Mouse (Mus musculus) liver, embryonic 14.5 days (tissue): Measurements from ENCODE around the gene Olfr372. TPM values are rescaled to one million over a fixed set of nuclear protein-coding genes. Genes with fewer than 3 reads are reported as not detected.

Experiments
- ATAC-seq: fragments of 200-750 bp; cut with Nextera tagmentation; 2 replicates; pipeline ENCODE4 v1.8.0; 2017; ENCODE audit warnings: moderate number of reproducible peaks, mild to moderate bottlenecking, moderate library complexity; ENCODE audit not compliant: insufficient read depth
- DNase-seq, 3 experiments: peaks; one replicate each; pipeline ENCODE4 v3.0.0-alpha.2; 2012 to 2013; ENCODE audit warnings: low read depth in 3 of 3, low spot score in 3 of 3
- H3K27ac ChIP-seq: fragments of 300-500 bp; sonication (generic); 2 replicates; pipeline ENCODE4 v1.5.1; 2014; ENCODE audit warnings: moderate library complexity, mild to moderate bottlenecking, control low read depth, inconsistent platforms
- H3K27me3 ChIP-seq: fragments of 300-500 bp; sonication (generic); 2 replicates; pipeline ENCODE4 v1.6.1; 2014; ENCODE audit warnings: mild to moderate bottlenecking, low read length, moderate library complexity; ENCODE audit not compliant: control insufficient read depth, insufficient read depth
- H3K36me3 ChIP-seq: fragments of 300-500 bp; sonication (generic); replicated peaks from 2 replicates; pipeline ENCODE4 v1.6.1; 2014; ENCODE audit warnings: low read depth; ENCODE audit not compliant: control insufficient read depth, insufficient read depth
- H3K4me1 ChIP-seq, 2 experiments: fragments of 200-500 bp in 1 of 2; fragments of 300-500 bp in 1 of 2; sonication (generic) in 1 of 2; replicated peaks; 2 replicates each; pipeline ENCODE4 v1.6.1; 2012 to 2014; ENCODE audit warnings: antibody characterized with exemption in 1 of 2, inconsistent platforms in 1 of 2, low read length in 1 of 2; ENCODE audit not compliant: control insufficient read depth in 2 of 2, insufficient read depth in 2 of 2
- H3K4me2 ChIP-seq: fragments of 300-500 bp; sonication (generic); 2 replicates; pipeline ENCODE4 v1.6.1; 2014; ENCODE audit warnings: low read depth, mild to moderate bottlenecking, control low read depth, moderate library complexity
- H3K4me3 ChIP-seq, 2 experiments: fragments of 200-500 bp in 1 of 2; fragments of 300-500 bp in 1 of 2; sonication (generic) in 1 of 2; 2 replicates each; pipeline ENCODE4 v1.5.1; 2012 to 2014; ENCODE audit warnings: low read depth in 2 of 2, low read length in 2 of 2, mild to moderate bottlenecking in 2 of 2, control low read depth in 1 of 2, inconsistent platforms in 1 of 2, moderate library complexity in 1 of 2; ENCODE audit not compliant: insufficient read depth in 1 of 2
- H3K9ac ChIP-seq: fragments of 300-500 bp; sonication (generic); replicated peaks from 2 replicates; pipeline ENCODE4 v1.6.1; 2014; ENCODE audit warnings: mild to moderate bottlenecking, control low read depth, moderate library complexity
- H3K9me3 ChIP-seq: fragments of 300-500 bp; sonication (generic); 2 replicates; pipeline ENCODE4 v1.6.1; 2016; ENCODE audit warnings: low read length, mixed read lengths; ENCODE audit not compliant: control insufficient read depth
- CTCF ChIP-seq: IDR thresholded peaks from 2 replicates; pipeline ENCODE4 v1.5.1; 2016; ENCODE audit warnings: antibody characterized with exemption, low read depth, control low read depth
- EP300 ChIP-seq: IDR thresholded peaks from 2 replicates; pipeline ENCODE4 v1.6.1; 2016; ENCODE audit warnings: antibody characterized with exemption, low read depth
- WGBS: fragments of 180-500 bp; shearing (Covaris S2); extraction: QIAGEN DNeasy Blood & Tissue Kit; methylation state at CpG from one replicate; pipeline ENCODE4 v1.1.7; 2014; ENCODE audit not compliant: insufficient replicate concordance; 5-methylcytosine and 5-hydroxymethylcytosine counted together
- polyA plus RNA-seq, 2 experiments: library from polyadenylated mRNA; depleted of rRNA in 1 of 2; stranded (reverse) in 1 of 2; unstranded in 1 of 2; fragments of >200 nt; fragmentation: Nextera tagmentation in 1 of 2; extraction: Ambion mirVana in 1 of 2; gene quantifications; 2 replicates each; pipeline versions ENCODE4 v1.2.1 to v1.2.3; 2012 to 2014

The Olfr372 gene
- polyA plus RNA-seq, 2 experiments, result not detected

GRCm38 (mm10) chr8:72106740-72107139 lies 65.7 kb downstream of the Olfr372 start, which contains the start of gene Olfr374:
Gene Olfr374 (plus strand): TSS chr8:72107040.
- H3K4me1 ChIP-seq, result no peaks in the 10 kb centered on the region
- no peaks in the 10 kb centered on the region for H3K27me3 ChIP-seq
- no peak for TF ChIP-seq CTCF
- TF ChIP-seq EP300, result no peak
- H3K9ac ChIP-seq, result no peak within 1 kb of the TSS
- DNase-seq (no peak), ATAC-seq (no peak)
- H3K27ac ChIP-seq, result no peak within 1 kb of the TSS
- no peak within 1 kb of the TSS for H3K4me3 ChIP-seq
- WGBS, result 79% methylated on average over 3 of the region's 3 CpGs
- H3K36me3 ChIP-seq, result no peaks in the 10 kb centered on the region
- H3K4me2 ChIP-seq, result no peak within 1 kb of the TSS
- no peaks in the 10 kb centered on the region for H3K9me3 ChIP-seq

Other genes with a start within 250 kb of the Olfr372 start
- 0.21 and 0.55 TPM in 2 replicates for gene Zfp709, start 159.2 kb upstream of the Olfr372 start, polyA plus RNA-seq (2012; rRNA removed)
- 1.7 and 2.2 TPM in 2 replicates for gene Zfp709, start 159.2 kb upstream of the Olfr372 start, polyA plus RNA-seq (2014; fragmentation: Nextera tagmentation; extraction: Ambion mirVana)
- gene Zfp882, start 132.6 kb upstream of the Olfr372 start, polyA plus RNA-seq (2012; rRNA removed), result 0.42 and 0.52 TPM in 2 replicates
- 0.51 and 0.53 TPM in 2 replicates for gene Zfp882, start 132.6 kb upstream of the Olfr372 start, polyA plus RNA-seq (2014; fragmentation: Nextera tagmentation; extraction: Ambion mirVana)
- gene Zfp617, start 132.6 kb upstream of the Olfr372 start, polyA plus RNA-seq (2012; rRNA removed), result 3.0 and 5.8 TPM in 2 replicates
- 6.7 and 7.4 TPM in 2 replicates for gene Zfp617, start 132.6 kb upstream of the Olfr372 start, polyA plus RNA-seq (2014; fragmentation: Nextera tagmentation; extraction: Ambion mirVana)
- gene Zfp961, start 90.2 kb upstream of the Olfr372 start, polyA plus RNA-seq (2012; rRNA removed), result 6.3 and 8.4 TPM in 2 replicates
- 9.2 and 11.5 TPM in 2 replicates for gene Zfp961, start 90.2 kb upstream of the Olfr372 start, polyA plus RNA-seq (2014; fragmentation: Nextera tagmentation; extraction: Ambion mirVana)
- 1.4 TPM in 2 replicates for gene Cyp4f18, start 31.6 kb upstream of the Olfr372 start, polyA plus RNA-seq (2012; rRNA removed)
- 1.1 and 2.1 TPM in 2 replicates for gene Cyp4f18, start 31.6 kb upstream of the Olfr372 start, polyA plus RNA-seq (2014; fragmentation: Nextera tagmentation; extraction: Ambion mirVana)
- gene Olfr373, start 42.0 kb downstream of the Olfr372 start, polyA plus RNA-seq (2012; rRNA removed), result not detected in 2 replicates
- not detected in 2 replicates for gene Olfr373, start 42.0 kb downstream of the Olfr372 start, polyA plus RNA-seq (2014; fragmentation: Nextera tagmentation; extraction: Ambion mirVana)
- gene Olfr374, start 65.8 kb downstream of the Olfr372 start, polyA plus RNA-seq (2012; rRNA removed), result not detected in 2 replicates
- not detected in 2 replicates for gene Olfr374, start 65.8 kb downstream of the Olfr372 start, polyA plus RNA-seq (2014; fragmentation: Nextera tagmentation; extraction: Ambion mirVana)
- gene Tpm4, start 93.8 kb downstream of the Olfr372 start, polyA plus RNA-seq (2012; rRNA removed), result 28.7 and 49.0 TPM in 2 replicates
- gene Tpm4, start 93.8 kb downstream of the Olfr372 start, polyA plus RNA-seq (2014; fragmentation: Nextera tagmentation; extraction: Ambion mirVana), result 69.2 and 76.4 TPM in 2 replicates
- 18.3 and 59.7 TPM in 2 replicates for gene Rab8a, start 120.0 kb downstream of the Olfr372 start, polyA plus RNA-seq (2012; rRNA removed)
- 50.7 and 54.6 TPM in 2 replicates for gene Rab8a, start 120.0 kb downstream of the Olfr372 start, polyA plus RNA-seq (2014; fragmentation: Nextera tagmentation; extraction: Ambion mirVana)
- gene Hsh2d, start 148.4 kb downstream of the Olfr372 start, polyA plus RNA-seq (2012; rRNA removed), result 0.15 and 0.18 TPM in 2 replicates
- 0.11 and 0.37 TPM in 2 replicates for gene Hsh2d, start 148.4 kb downstream of the Olfr372 start, polyA plus RNA-seq (2014; fragmentation: Nextera tagmentation; extraction: Ambion mirVana)
- gene Cib3, start 171.6 kb downstream of the Olfr372 start, polyA plus RNA-seq (2012; rRNA removed), result not detected in 2 replicates
- 0.24 TPM in 1 of 2 replicates, not detected in the other for gene Cib3, start 171.6 kb downstream of the Olfr372 start, polyA plus RNA-seq (2014; fragmentation: Nextera tagmentation; extraction: Ambion mirVana)
- not detected in 2 replicates for gene Gm11034, start 172.4 kb downstream of the Olfr372 start, polyA plus RNA-seq (2012; rRNA removed)
- not detected in 2 replicates for gene Gm11034, start 172.4 kb downstream of the Olfr372 start, polyA plus RNA-seq (2014; fragmentation: Nextera tagmentation; extraction: Ambion mirVana)
- 22.9 and 28.2 TPM in 2 replicates for gene Fam32a, start 178.5 kb downstream of the Olfr372 start, polyA plus RNA-seq (2012; rRNA removed)
- gene Fam32a, start 178.5 kb downstream of the Olfr372 start, polyA plus RNA-seq (2014; fragmentation: Nextera tagmentation; extraction: Ambion mirVana), result 32.6 and 34.3 TPM in 2 replicates
- gene Ap1m1, start 198.8 kb downstream of the Olfr372 start, polyA plus RNA-seq (2012; rRNA removed), result 35.0 and 38.8 TPM in 2 replicates
- gene Ap1m1, start 198.8 kb downstream of the Olfr372 start, polyA plus RNA-seq (2014; fragmentation: Nextera tagmentation; extraction: Ambion mirVana), result 46.7 and 52.5 TPM in 2 replicates